Mouse (Mus musculus): Measurements from ENCODE around the gene Eif4g1. TPM values are rescaled to one million over a fixed set of nuclear protein-coding genes. Genes with fewer than 3 reads are reported as not detected.
A peak's percentile ranks its signal among the peaks of the same experiment; 100 is the strongest.

Eif4g1 gene
- polyA plus RNA-seq, 1 experiment = 340 TPM

DNA sequence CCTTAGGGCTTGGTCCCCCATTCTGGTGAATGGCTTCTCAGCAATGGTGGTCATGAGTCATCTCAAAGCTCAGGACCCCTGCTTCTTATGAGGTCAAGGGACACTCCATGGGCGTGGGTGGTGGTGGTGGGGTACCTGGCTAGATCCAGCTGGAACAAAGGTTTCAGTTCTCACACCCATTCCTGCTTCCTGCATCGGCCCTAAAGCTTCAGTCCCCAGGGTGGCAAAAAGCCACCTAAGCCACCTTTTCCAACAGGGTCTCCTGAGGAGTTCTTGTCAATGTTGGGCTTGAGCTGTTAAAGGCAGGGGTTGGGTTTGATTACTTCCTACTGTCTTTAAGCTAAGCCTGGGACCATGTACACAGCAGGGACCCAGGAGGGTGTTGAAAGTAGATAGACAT is 47.0 kb downstream of the Eif4g1 start:
- H3K27me3 ChIP-seq (ENCODE audit: control insufficient read depth, insufficient read depth, low read length) = no peaks in the 10 kb centered on the region
- TF ChIP-seq CTCF (IDR thresholded peaks at IDR 0.05; ENCODE audit: extremely low read depth, insufficient read length, insufficient replicate concordance, low read depth, low read length) (no peak), POLR2A (IDR thresholded peaks at IDR 0.05; ENCODE audit: low read depth, low read length) (no peak)
- WGBS = 23% methylated on average over 2 of the region's 2 CpGs
- peaks cover 6% of the 10 kb centered on the region for H3K4me1 ChIP-seq (ENCODE audit: control insufficient read depth, insufficient read depth, insufficient read length, low read length)
- H3K27ac ChIP-seq (ENCODE audit: insufficient read depth, low read depth, low read length) = peak overlapping the region; percentile 91
- H3K4me3 ChIP-seq (ENCODE audit: low read depth, low read length) = peak overlapping the region; percentile 79
- peaks cover 21% of the 10 kb centered on the region for H3K36me3 ChIP-seq (ENCODE audit: control insufficient read depth, insufficient read depth, low read length)

DNA sequence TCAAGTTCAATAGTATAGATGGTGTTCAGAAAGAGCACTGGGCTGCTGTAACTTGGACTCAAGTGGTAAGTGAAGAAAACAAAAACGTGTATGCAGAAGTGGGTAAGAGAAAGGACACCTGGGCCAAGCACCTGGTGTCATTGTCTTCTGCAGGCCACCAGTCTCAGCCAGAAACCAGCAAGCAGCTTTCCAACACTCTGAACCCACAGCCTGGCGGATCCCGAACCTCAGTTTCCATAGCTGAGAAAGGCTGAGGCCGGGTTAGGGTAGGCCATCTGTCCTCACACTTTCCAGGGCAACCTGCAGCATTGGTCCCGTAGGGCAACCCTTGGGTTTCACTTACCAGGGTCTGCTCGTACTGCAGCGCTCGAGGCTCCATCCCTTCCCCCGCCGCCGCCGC is 47.5 kb downstream of the Eif4g1 start:
- TF ChIP-seq POLR2A (IDR thresholded peaks at IDR 0.05; ENCODE audit: low read depth, low read length) (no peak), CTCF (IDR thresholded peaks at IDR 0.05; ENCODE audit: extremely low read depth, insufficient read length, insufficient replicate concordance, low read depth, low read length) (no peak)
- peak overlapping the region; percentile 79 for H3K4me3 ChIP-seq (ENCODE audit: low read depth, low read length)
- no peaks in the 10 kb centered on the region for H3K27me3 ChIP-seq (ENCODE audit: control insufficient read depth, insufficient read depth, low read length)
- peak overlapping the region; percentile 91 for H3K27ac ChIP-seq (ENCODE audit: insufficient read depth, low read depth, low read length)
- H3K4me1 ChIP-seq (ENCODE audit: control insufficient read depth, insufficient read depth, insufficient read length, low read length) = peaks cover 6% of the 10 kb centered on the region; the same call in 1 of the 2 replicates
- H3K36me3 ChIP-seq (ENCODE audit: control insufficient read depth, insufficient read depth, low read length) = peaks cover 21% of the 10 kb centered on the region
- 2% methylated on average over 12 of the region's 12 CpGs for WGBS

DNA sequence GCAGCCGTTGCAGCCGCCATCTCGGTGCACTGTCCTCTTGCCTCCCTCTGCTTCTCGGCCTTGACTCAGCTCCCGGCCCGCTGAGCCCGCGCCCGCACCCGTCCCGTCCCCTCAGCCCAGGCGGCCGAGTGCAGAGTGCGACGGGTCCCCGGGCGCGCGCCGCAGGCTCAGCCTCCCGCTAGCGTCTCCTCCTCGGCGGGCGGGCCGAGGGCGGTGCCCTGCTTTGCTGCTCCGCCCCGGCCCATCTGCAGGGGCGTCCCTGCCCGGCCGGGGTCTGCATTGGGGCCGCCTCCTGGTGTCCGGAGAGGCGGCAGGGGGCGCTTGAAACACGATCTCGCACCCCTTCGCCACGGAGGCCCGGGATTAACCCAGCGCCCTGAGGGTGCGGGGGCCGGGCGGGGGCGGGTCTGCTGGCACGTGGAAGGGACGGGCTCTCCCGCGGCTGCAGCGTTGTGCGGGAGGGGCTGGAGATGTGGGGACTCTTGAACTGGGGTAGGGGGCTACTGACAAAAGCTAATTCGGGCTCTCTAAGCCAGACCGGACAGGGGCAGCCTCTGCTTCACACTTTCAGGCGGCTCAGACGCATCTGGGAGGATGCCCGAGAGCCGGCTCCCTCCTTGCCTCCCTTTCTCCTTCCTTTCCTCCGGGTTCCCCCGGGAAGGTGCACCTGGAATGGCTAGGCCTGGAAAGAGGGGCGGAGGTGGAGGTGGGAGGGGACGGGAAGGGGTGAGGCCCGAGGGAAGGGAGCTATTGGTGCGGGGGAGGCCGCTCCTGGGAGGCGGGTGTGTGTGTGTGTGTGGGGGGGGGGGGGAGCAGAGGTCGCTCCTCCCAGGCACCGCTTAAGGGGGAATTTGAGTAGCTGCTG is 48.1 kb downstream of the Eif4g1 start:
- Histone ChIP-seq H3K27ac (ENCODE audit: insufficient read depth, low read depth, low read length) (peak overlapping the region; percentile 100), H3K27me3 (ENCODE audit: control insufficient read depth, insufficient read depth, low read length) (no peaks in the 10 kb centered on the region), H3K36me3 (ENCODE audit: control insufficient read depth, insufficient read depth, low read length) (peaks cover 19% of the 10 kb centered on the region), H3K4me3 (ENCODE audit: low read depth, low read length) (peak overlapping the region; percentile 79), H3K4me1 (ENCODE audit: control insufficient read depth, insufficient read depth, insufficient read length, low read length) (peaks cover 6% of the 10 kb centered on the region; the same call in 1 of the 2 replicates)
- TF ChIP-seq CTCF (IDR thresholded peaks at IDR 0.05; ENCODE audit: extremely low read depth, insufficient read length, insufficient replicate concordance, low read depth, low read length) (no peak), POLR2A (IDR thresholded peaks at IDR 0.05; ENCODE audit: low read depth, low read length) (peak; percentile 81)
- under 1% methylated on average over 67 of the region's 68 CpGs for WGBS

DNA sequence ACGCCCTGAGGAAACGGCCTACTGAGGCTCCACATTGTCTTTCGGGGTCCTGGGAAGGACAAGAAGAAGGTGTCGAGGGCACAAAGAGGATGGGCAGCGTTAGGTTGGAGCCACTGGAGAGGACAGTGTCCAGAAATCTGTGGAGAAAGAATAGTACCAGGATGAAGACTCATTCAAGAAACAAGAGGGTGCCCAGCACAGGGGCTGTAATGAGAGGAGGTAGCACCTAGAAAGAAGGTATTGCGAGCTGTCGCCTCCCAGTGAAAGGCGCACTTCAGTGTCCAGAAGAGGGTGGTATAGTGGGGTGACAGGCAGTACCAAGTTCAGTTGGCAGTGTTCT is 48.7 kb downstream of the Eif4g1 start:
- Histone ChIP-seq H3K4me1 (ENCODE audit: control insufficient read depth, insufficient read depth, insufficient read length, low read length) (peaks cover 6% of the 10 kb centered on the region; the same call in 1 of the 2 replicates), H3K4me3 (ENCODE audit: low read depth, low read length) (peak overlapping the region; percentile 79), H3K27ac (ENCODE audit: insufficient read depth, low read depth, low read length) (peak overlapping the region; percentile 100), H3K36me3 (ENCODE audit: control insufficient read depth, insufficient read depth, low read length) (peaks cover 18% of the 10 kb centered on the region), H3K27me3 (ENCODE audit: control insufficient read depth, insufficient read depth, low read length) (no peaks in the 10 kb centered on the region)
- no peak for TF ChIP-seq POLR2A (IDR thresholded peaks at IDR 0.05; ENCODE audit: low read depth, low read length)
- TF ChIP-seq CTCF (IDR thresholded peaks at IDR 0.05; ENCODE audit: extremely low read depth, insufficient read length, insufficient replicate concordance, low read depth, low read length) = no peak
- WGBS = 1% methylated on average over 8 of the region's 8 CpGs

DNA sequence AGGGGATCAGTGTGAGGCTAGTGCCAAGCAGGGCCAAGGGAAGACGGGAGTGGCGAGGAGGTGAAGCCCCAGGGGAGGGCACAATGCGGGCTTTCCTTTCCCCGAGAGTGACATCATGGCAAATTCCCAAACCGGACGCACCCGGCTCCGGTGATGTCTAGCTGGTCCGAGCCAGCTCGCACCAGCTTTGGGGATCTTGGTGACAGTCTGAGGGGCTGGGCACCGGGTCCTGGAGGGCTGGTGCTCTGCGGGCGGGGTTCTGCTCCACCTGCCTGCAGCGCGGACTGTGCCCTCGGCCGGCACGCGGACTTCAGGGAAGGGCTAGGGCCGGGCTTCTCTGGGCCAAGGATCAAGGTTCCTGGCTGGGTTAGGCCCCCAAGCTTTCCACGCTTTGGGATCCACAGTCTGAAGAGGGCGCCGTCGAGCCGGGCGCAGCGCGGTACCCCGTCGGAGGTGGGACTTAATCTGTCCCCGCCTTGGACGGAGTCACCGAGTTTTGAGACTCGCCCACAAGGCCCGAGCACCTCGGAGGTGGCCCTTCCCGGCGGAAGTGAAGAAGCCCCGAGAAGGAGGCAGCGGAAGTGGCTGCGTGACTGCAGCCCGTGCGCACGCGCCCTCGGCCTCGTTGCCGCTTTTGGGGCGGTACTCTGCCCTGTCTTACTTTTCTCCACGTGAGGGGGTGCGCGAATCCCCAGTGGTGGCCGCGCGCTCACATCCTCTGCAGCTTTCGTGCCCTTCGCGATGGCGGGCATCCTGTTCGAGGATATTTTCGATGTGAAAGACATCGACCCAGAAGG is 49.3 kb downstream of the Eif4g1 start, which contains the start of the genes Polr2h and Clcn2:
TSS of gene Polr2h (plus strand) at position 485 of the 797 bp plus-strand sequence.
TSS of gene Clcn2 (minus strand) at position 566 of the 797 bp plus-strand sequence.
- TF ChIP-seq CTCF (IDR thresholded peaks at IDR 0.05; ENCODE audit: extremely low read depth, insufficient read length, insufficient replicate concordance, low read depth, low read length) (peak; percentile 66), POLR2A (IDR thresholded peaks at IDR 0.05; ENCODE audit: low read depth, low read length) (peak; percentile 68)
- H3K4me3 ChIP-seq (ENCODE audit: low read depth, low read length) = peak within 1 kb of the TSS; percentile 79
- H3K27ac ChIP-seq (ENCODE audit: insufficient read depth, low read depth, low read length) = peak within 1 kb of the TSS; percentile 100
- WGBS = under 1% methylated on average over 62 of the region's 62 CpGs
- peaks cover 17% of the 10 kb centered on the region for H3K36me3 ChIP-seq (ENCODE audit: control insufficient read depth, insufficient read depth, low read length)
- H3K4me1 ChIP-seq (ENCODE audit: control insufficient read depth, insufficient read depth, insufficient read length, low read length) = peaks cover 6% of the 10 kb centered on the region; the same call in 1 of the 2 replicates
- H3K27me3 ChIP-seq (ENCODE audit: control insufficient read depth, insufficient read depth, low read length) = no peaks in the 10 kb centered on the region

DNA sequence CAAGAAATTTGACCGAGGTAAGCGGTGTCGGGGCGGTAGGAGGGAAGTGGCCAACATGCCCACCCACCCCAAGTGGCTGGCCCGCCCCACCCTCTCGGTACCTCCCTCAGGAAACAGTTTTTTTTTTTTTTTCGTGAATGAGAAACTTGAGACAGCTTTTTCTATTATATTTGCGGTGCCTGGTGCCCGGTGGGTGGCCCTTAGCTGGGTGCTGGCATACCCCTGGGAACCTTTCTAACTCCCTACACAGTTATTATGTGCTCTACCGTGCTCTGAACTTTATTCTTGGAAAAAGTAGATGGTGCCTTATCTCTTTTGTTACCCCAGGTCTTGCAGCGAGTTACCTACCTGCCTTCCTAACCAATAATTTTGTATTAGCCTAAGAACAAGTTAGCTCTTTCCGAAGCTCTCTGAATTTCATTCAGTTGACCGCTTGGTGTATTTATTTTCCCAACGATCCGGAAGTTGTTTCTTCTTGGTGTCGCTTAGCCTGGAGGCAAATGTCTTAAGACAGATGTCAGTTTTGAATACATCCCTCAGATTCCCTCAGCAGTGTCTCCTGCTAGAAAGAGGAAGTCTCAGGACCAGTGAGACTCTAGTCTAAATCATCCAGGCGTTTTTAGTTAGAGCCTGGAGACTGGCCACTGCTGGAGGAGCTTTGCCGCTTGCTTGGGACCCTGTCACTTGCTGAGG is 50.0 kb downstream of the Eif4g1 start:
- WGBS = under 1% methylated on average over 18 of the region's 18 CpGs
- no peak for TF ChIP-seq CTCF (IDR thresholded peaks at IDR 0.05; ENCODE audit: extremely low read depth, insufficient read length, insufficient replicate concordance, low read depth, low read length)
- no peak for TF ChIP-seq POLR2A (IDR thresholded peaks at IDR 0.05; ENCODE audit: low read depth, low read length)
- H3K27ac ChIP-seq (ENCODE audit: insufficient read depth, low read depth, low read length) = peak overlapping the region; percentile 76

More for the DNA sequence above, 50.0 kb downstream of the Eif4g1 start:
- H3K4me1 ChIP-seq (ENCODE audit: control insufficient read depth, insufficient read depth, insufficient read length, low read length) = peaks cover 4% of the 10 kb centered on the region; the same call in 1 of the 2 replicates
- H3K27me3 ChIP-seq (ENCODE audit: control insufficient read depth, insufficient read depth, low read length) = no peaks in the 10 kb centered on the region
- peak overlapping the region; percentile 79 for H3K4me3 ChIP-seq (ENCODE audit: low read depth, low read length)
- H3K36me3 ChIP-seq (ENCODE audit: control insufficient read depth, insufficient read depth, low read length) = peaks cover 16% of the 10 kb centered on the region
